Mouse (Mus musculus): ENCODE results near the gene Ifitm2.

GRCm38 (mm10) chr7:140923070-140923775 lies 32.6 kb downstream of the Ifitm2 start:
- TF ChIP-seq POLR2A (IDR thresholded peaks at IDR 0.05; ENCODE audit: low read depth, low read length) (no peak), CTCF (IDR thresholded peaks at IDR 0.05; ENCODE audit: extremely low read depth, insufficient read length, insufficient replicate concordance, low read depth, low read length) (no peak)

Measured in small intestine, adult 2 months (tissue).